Mouse (Mus musculus) adrenal gland, adult 2 months (tissue): ENCODE measurements around the gene Cdk8. TPM values are rescaled to one million over a fixed set of nuclear protein-coding genes. Genes with fewer than 3 reads are reported as not detected.

ENCODE experiments used
- DNase-seq: peaks from one replicate; pipeline ENCODE4 v3.0.0; 2021
- polyA plus RNA-seq: library from polyadenylated mRNA; depleted of rRNA; stranded (reverse); fragments of >200 nt; gene quantifications from 2 replicates; pipeline ENCODE4 v1.2.3, GENCODE M21; 2012; rRNA removed
- total RNA-seq, 2 experiments: library from RNA; stranded (reverse); gene quantifications; 2 replicates each; pipeline ENCODE4 v1.2.3; 2021

Gene Cdk8
- total and polyA plus RNA-seq, 3 experiments: 41.1 to 79.6 (median 70.3) TPM

- DNase-seq: peak; percentile 45
Measured at GRCm38 (mm10) chr5:146328941-146329340, 97.9 kb downstream of the Cdk8 start.

- no peak for DNase-seq
Measured at GRCm38 (mm10) chr5:146329541-146329940, 98.5 kb downstream of the Cdk8 start.

- DNase-seq: no peak
Measured at GRCm38 (mm10) chr5:146330031-146330764, 99.2 kb downstream of the Cdk8 start.

- no peak for DNase-seq
Measured at GRCm38 (mm10) chr5:146330765-146331115, 99.7 kb downstream of the Cdk8 start.

- no peak for DNase-seq
Measured at GRCm38 (mm10) chr5:146331131-146331530, 100.1 kb downstream of the Cdk8 start.

GRCm38 (mm10) chr5:146332541-146332940, 101.5 kb downstream of the Cdk8 start:
- no peak for DNase-seq

GRCm38 (mm10) chr5:146334410-146334809, 103.4 kb downstream of the Cdk8 start:
- no peak for DNase-seq

GRCm38 (mm10) chr5:146338064-146338463, 107.0 kb downstream of the Cdk8 start:
- DNase-seq: no peak

GRCm38 (mm10) chr5:146340037-146340436, 109.0 kb downstream of the Cdk8 start:
- DNase-seq: no peak

GRCm38 (mm10) chr5:146344911-146345686, 114.1 kb downstream of the Cdk8 start:
- no peak for DNase-seq

- DNase-seq: no peak
Measured at GRCm38 (mm10) chr5:146347081-146347480, 116.1 kb downstream of the Cdk8 start.

GRCm38 (mm10) chr5:146349183-146349582, 118.2 kb downstream of the Cdk8 start:
- DNase-seq: no peak

GRCm38 (mm10) chr5:146350784-146351183, 119.8 kb downstream of the Cdk8 start:
- DNase-seq: no peak

- peak; percentile 55 for DNase-seq
Measured at GRCm38 (mm10) chr5:146352006-146352405, 121.0 kb downstream of the Cdk8 start.

Other genes with a start within 250 kb of the Cdk8 start
- gene Cyp3a25, start 221.6 kb upstream of the Cdk8 start, total RNA-seq: 1 to 10 TPM in 1 of 2 experiments, not detected in 1; 2.9 TPM
- gene Cyp3a25, start 221.6 kb upstream of the Cdk8 start, polyA plus RNA-seq: not detected in 2 replicates
- gene Cyp3a59, start 152.0 kb upstream of the Cdk8 start, total RNA-seq: not detected
- gene Cyp3a59, start 152.0 kb upstream of the Cdk8 start, polyA plus RNA-seq: not detected in 2 replicates
- gene Gm5565, start 70.7 kb upstream of the Cdk8 start, total RNA-seq: not detected
- gene Gm5565, start 70.7 kb upstream of the Cdk8 start, polyA plus RNA-seq: not detected in 2 replicates
- not detected for gene Gm6309, start 60.5 kb upstream of the Cdk8 start, total RNA-seq
- gene Gm6309, start 60.5 kb upstream of the Cdk8 start, polyA plus RNA-seq: not detected in 2 replicates
- 1 to 10 TPM; 1.4 to 1.9 TPM for gene 1700001J03Rik, start 45.9 kb upstream of the Cdk8 start, total RNA-seq
- gene 1700001J03Rik, start 45.9 kb upstream of the Cdk8 start, polyA plus RNA-seq: 0.63 and 0.73 TPM in 2 replicates
- 10 to 100 TPM; 45.4 to 75.7 TPM for gene Rnf6, start 9.7 kb upstream of the Cdk8 start, total RNA-seq
- gene Rnf6, start 9.7 kb upstream of the Cdk8 start, polyA plus RNA-seq: 7.1 and 9.2 TPM in 2 replicates
- gene Wasf3, start 153.8 kb downstream of the Cdk8 start, total RNA-seq: 10 to 100 TPM; 21.0 to 22.9 TPM
- gene Wasf3, start 153.8 kb downstream of the Cdk8 start, polyA plus RNA-seq: 24.9 and 34.2 TPM in 2 replicates